Comparison of ENCODE assay signal across 8 mouse cellular contexts in the genomic region with DNA sequence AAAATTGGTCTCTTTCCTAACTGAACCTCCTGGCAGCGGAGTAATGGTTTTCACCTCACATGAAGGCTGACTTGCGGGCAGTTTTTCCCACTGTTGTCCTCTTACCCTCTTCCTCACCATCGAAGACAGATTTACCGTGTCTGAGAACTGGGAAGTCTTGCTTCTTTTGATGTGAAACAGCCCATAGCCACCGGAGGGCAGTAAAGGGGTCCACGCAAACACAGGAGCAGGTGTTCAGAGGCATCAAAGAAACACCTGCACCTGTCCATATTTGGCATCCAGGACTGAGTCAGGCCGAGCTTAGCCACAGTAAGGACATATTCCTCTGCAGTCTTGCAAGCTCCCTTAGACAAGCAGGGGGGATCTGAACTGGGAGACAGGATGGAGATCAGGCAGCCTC. TPM values are rescaled to one million over a fixed set of nuclear protein-coding genes. Genes with fewer than 3 reads are reported as not detected.
DNase-seq lines count a peak whose midpoint lies in the region; ATAC-seq and TF ChIP-seq lines count a peak whose summit lies in the region.

No protein-coding gene starts in this region.

- 6% methylated on average over 7 of the region's 7 CpGs for WGBS in kidney, postnatal 0 days
- WGBS in forebrain, embryonic 14.5 days: 6% methylated on average over 7 of the region's 7 CpGs

- no peak for ATAC-seq in kidney, postnatal 0 days (replicated peaks; ENCODE audit: low FRiP score, low read depth)
- no peak for ATAC-seq in forebrain, embryonic 14.5 days

- H3K4me1 ChIP-seq in kidney, postnatal 0 days (replicated peaks; ENCODE audit: insufficient read depth, low read length): no peaks in the 10 kb centered on the region
- H3K4me1 ChIP-seq in forebrain, embryonic 14.5 days (ENCODE audit: control insufficient read depth, insufficient read depth, low read length): peaks cover 8% of the 10 kb centered on the region; the same call in 1 of the 2 replicates

- no peaks in the 10 kb centered on the region for H3K9me3 ChIP-seq in kidney, postnatal 0 days (replicated peaks; ENCODE audit: low read length)
- no peaks in the 10 kb centered on the region for H3K9me3 ChIP-seq in forebrain, embryonic 14.5 days (replicated peaks; ENCODE audit: control insufficient read depth, low read length)

- DNase-seq in kidney, postnatal 0 days (ENCODE audit: low spot score): peak; percentile 27
- no peak for DNase-seq in kidney, postnatal 25 days
- peak; percentile 71 for DNase-seq in R1 (ENCODE audit: low read depth, low spot score)
- peak; percentile 19 for DNase-seq in forebrain, embryonic 14.5 days (ENCODE audit: low spot score)
- DNase-seq in mesoderm, embryonic 11.5 days (ENCODE audit: low read depth, low spot score): peak; percentile 26
- no peak for DNase-seq in gastrocnemius, adult 18-20 months (ENCODE audit: low spot score)
- DNase-seq in lung, postnatal 25 days (ENCODE audit: low spot score): no peak
- DNase-seq in right cerebral cortex, postnatal 25 days: no peak

- H3K27me3 ChIP-seq in kidney, postnatal 0 days (ENCODE audit: insufficient read depth, low read length): no peaks in the 10 kb centered on the region
- H3K27me3 ChIP-seq in forebrain, embryonic 14.5 days (replicated peaks; ENCODE audit: control insufficient read depth, insufficient read depth, low read length): no peaks in the 10 kb centered on the region

- peak overlapping the region; percentile 54 for H3K4me2 ChIP-seq in kidney, postnatal 0 days (ENCODE audit: low read length)
- peak overlapping the region; percentile 40 for H3K4me2 ChIP-seq in forebrain, embryonic 14.5 days (ENCODE audit: low read length)

- peak overlapping the region; percentile 21; the same call in 1 of the 2 replicates for H3K4me3 ChIP-seq in kidney, postnatal 0 days (replicated peaks; ENCODE audit: low read depth, low read length)
- H3K4me3 ChIP-seq in forebrain, embryonic 14.5 days (ENCODE audit: low read depth, low read length): no peak overlapping the region

- no peak overlapping the region for H3K9ac ChIP-seq in kidney, postnatal 0 days (ENCODE audit: low read depth, low read length)
- no peak overlapping the region for H3K9ac ChIP-seq in forebrain, embryonic 14.5 days (ENCODE audit: low read length)

- no peaks in the 10 kb centered on the region for H3K36me3 ChIP-seq in kidney, postnatal 0 days (ENCODE audit: insufficient read depth, low read length)
- H3K36me3 ChIP-seq in forebrain, embryonic 14.5 days (ENCODE audit: control insufficient read depth, insufficient read depth, low read length): no peaks in the 10 kb centered on the region

- peak; percentile 50; the same call in 1 of the 2 replicates for TF ChIP-seq CTCF in kidney, postnatal 0 days (IDR thresholded peaks at IDR 0.05; ENCODE audit: low read depth)

- no peak overlapping the region for H3K27ac ChIP-seq in kidney, postnatal 0 days
- no peak overlapping the region for H3K27ac ChIP-seq in forebrain, embryonic 14.5 days (ENCODE audit: low read depth, low read length)

RNA-seq across cellular contexts. Expression of a gene that starts 7.2 kb away (rescaled TPM):
- not detected in 2 replicates for polyA plus RNA-seq in kidney, postnatal 0 days (2015; fragmentation: Nextera tagmentation; extraction: Ambion mirVana)
- not detected in 2 replicates for polyA plus RNA-seq in forebrain, embryonic 14.5 days (2014; fragmentation: Nextera tagmentation; extraction: Ambion mirVana)
- total RNA-seq in gastrocnemius, adult 18-20 months (2021): not detected

Comparison
In these comparisons a context has a peak if more than half of its experiments do, and no peak if none do; other contexts are left out.
1. DNase-seq: peak in kidney, postnatal 0 days (single experiment), R1 (single experiment), forebrain, embryonic 14.5 days (single experiment) and mesoderm, embryonic 11.5 days (single experiment); none in kidney, postnatal 25 days (0 of 2), gastrocnemius, adult 18-20 months (single experiment), lung, postnatal 25 days (single experiment) and right cerebral cortex, postnatal 25 days (single experiment).